Mouse (Mus musculus): ENCODE measurements around the gene Ky. TPM values are rescaled to one million over a fixed set of nuclear protein-coding genes. Genes with fewer than 3 reads are reported as not detected.

Ky gene
- polyA plus RNA-seq, 1 experiment, result 2.1 TPM

DNA sequence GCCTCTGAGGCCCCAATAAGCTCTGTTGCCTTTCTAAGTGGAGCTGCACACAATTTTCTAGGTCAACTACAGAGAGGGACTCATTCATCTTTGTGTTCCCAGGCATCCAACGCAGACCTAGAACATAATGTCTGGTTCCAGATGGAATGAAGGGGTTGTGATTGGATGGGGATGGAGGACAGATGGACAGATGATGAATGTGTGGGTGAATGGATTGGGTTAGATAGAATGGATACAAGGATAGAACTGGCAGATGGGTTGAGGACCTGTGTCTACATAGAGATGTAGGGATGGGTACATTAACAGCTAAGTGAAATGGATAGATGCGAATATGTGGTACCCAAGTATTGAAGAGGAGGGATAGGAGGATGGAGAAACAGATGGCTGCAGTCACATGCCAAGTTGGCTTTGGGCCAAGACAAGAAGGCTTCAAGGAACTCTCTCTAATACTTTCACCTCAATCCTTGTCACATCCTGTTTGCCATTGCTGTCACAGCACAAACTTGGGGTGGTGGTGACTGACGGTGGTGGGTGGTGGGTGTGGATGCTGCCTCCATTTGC is 9.0 kb upstream of the Ky start:
- Histone ChIP-seq H3K27me3 (ENCODE audit: control insufficient read depth, insufficient read depth, low read length) (no peaks in the 10 kb centered on the region), H3K4me1 (ENCODE audit: control insufficient read depth, insufficient read depth, insufficient read length, low read length) (peaks cover 7% of the 10 kb centered on the region; the same call in 1 of the 2 replicates), H3K4me3 (ENCODE audit: low read depth, low read length) (no peak overlapping the region), H3K27ac (ENCODE audit: insufficient read depth, low read depth, low read length) (no peak overlapping the region), H3K36me3 (ENCODE audit: control insufficient read depth, insufficient read depth, low read length) (no peaks in the 10 kb centered on the region)
- TF ChIP-seq POLR2A (IDR thresholded peaks at IDR 0.05; ENCODE audit: low read depth, low read length), result no peak
- no peak for TF ChIP-seq CTCF (IDR thresholded peaks at IDR 0.05; ENCODE audit: extremely low read depth, insufficient read length, insufficient replicate concordance, low read depth, low read length)
- WGBS, result 70% methylated on average over 3 of the region's 3 CpGs

DNA sequence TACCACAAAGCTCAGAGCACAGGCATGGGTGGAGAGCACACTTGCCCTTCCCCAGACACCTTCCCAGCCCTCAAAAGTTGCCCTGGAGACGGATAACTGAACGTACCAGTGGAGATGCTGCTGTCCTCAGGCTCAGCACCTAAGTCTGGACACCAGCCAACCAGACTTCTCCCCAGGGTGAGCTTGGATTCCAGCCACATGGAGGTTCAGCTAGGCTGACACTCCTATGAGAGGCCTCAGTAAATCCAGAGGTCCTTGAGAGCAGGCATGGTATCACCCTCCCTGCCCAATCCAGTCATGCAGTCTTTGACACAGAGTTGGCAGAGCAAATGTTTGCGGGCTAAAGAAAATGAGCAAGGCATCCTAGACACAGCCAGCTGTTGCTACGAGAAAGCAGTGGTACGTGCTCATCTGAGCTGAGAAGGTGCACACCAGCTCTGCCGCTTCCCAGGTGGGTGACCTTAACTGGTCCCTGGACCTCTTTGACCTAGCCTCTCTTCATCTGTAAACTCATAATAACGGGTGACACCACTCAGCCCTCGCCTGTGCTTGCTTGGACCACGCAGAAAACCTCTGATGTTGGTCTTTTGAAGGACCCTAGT is 8.4 kb upstream of the Ky start:
- WGBS, result 77% methylated on average over 9 of the region's 9 CpGs
- H3K27ac ChIP-seq (ENCODE audit: insufficient read depth, low read depth, low read length), result no peak overlapping the region
- peaks cover 7% of the 10 kb centered on the region; the same call in 1 of the 2 replicates for H3K4me1 ChIP-seq (ENCODE audit: control insufficient read depth, insufficient read depth, insufficient read length, low read length)
- no peaks in the 10 kb centered on the region for H3K36me3 ChIP-seq (ENCODE audit: control insufficient read depth, insufficient read depth, low read length)
- no peaks in the 10 kb centered on the region for H3K27me3 ChIP-seq (ENCODE audit: control insufficient read depth, insufficient read depth, low read length)
- no peak for TF ChIP-seq POLR2A (IDR thresholded peaks at IDR 0.05; ENCODE audit: low read depth, low read length)
- no peak for TF ChIP-seq CTCF (IDR thresholded peaks at IDR 0.05; ENCODE audit: extremely low read depth, insufficient read length, insufficient replicate concordance, low read depth, low read length)
- H3K4me3 ChIP-seq (ENCODE audit: low read depth, low read length), result no peak overlapping the region

DNA sequence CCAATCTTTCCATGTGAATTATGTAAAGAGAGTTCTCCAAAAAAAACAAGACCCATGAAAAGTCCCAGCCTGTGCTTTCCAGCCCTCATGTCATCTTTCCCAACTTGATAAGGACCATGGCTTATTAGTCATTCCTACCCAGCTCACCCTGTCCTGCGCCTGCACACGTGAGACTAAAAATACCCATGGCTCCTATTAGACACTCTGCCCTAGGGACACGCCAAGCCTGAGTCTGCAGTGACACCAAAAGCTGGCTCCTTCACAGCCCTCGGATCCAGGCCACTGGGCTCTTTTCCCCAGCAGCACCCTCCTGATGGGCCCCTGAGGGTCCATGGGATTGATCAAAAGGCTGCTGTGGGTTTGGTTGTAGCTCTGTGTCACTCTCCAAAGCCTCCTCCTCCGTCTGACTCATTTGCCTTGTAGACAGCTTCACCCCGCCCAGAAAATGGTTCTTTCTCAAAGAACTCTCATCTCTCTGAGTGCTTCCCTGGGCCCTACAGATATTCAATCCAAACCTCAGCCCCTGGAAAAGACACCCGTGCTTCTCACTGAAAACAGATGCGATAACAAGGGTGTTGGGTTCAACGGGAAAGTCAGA is 7.6 kb upstream of the Ky start:
- Histone ChIP-seq H3K27me3 (ENCODE audit: control insufficient read depth, insufficient read depth, low read length) (no peaks in the 10 kb centered on the region), H3K4me1 (ENCODE audit: control insufficient read depth, insufficient read depth, insufficient read length, low read length) (peaks cover 10% of the 10 kb centered on the region; the same call in 1 of the 2 replicates), H3K36me3 (ENCODE audit: control insufficient read depth, insufficient read depth, low read length) (no peaks in the 10 kb centered on the region), H3K27ac (ENCODE audit: insufficient read depth, low read depth, low read length) (no peak overlapping the region), H3K4me3 (ENCODE audit: low read depth, low read length) (no peak overlapping the region)
- WGBS, result 87% methylated on average over 9 of the region's 9 CpGs
- TF ChIP-seq CTCF (IDR thresholded peaks at IDR 0.05; ENCODE audit: extremely low read depth, insufficient read length, insufficient replicate concordance, low read depth, low read length), result no peak
- no peak for TF ChIP-seq POLR2A (IDR thresholded peaks at IDR 0.05; ENCODE audit: low read depth, low read length)

DNA sequence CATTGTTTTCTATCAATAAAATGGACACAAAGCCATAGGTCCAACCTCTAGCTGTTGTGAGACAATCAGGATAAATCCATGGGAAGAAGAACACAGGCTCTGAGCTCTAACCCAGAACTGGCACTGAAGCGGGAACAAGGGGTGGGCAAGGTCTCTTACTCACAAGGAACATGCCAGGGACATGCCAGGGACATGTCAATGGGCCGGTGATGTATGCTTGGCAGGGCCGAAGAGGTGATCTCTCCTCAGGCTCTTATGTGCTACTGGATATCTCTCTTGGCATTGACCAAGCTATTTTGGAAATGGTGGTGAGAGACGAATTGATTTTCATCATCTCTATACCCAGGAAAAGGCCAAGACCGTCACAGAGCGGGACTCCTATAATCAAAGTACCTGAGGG is 6.8 kb upstream of the Ky start:
- TF ChIP-seq POLR2A (IDR thresholded peaks at IDR 0.05; ENCODE audit: low read depth, low read length) (no peak), CTCF (IDR thresholded peaks at IDR 0.05; ENCODE audit: extremely low read depth, insufficient read length, insufficient replicate concordance, low read depth, low read length) (no peak)
- Histone ChIP-seq H3K27ac (ENCODE audit: insufficient read depth, low read depth, low read length) (no peak overlapping the region), H3K36me3 (ENCODE audit: control insufficient read depth, insufficient read depth, low read length) (no peaks in the 10 kb centered on the region), H3K27me3 (ENCODE audit: control insufficient read depth, insufficient read depth, low read length) (no peaks in the 10 kb centered on the region), H3K4me1 (ENCODE audit: control insufficient read depth, insufficient read depth, insufficient read length, low read length) (peaks cover 10% of the 10 kb centered on the region; the same call in 1 of the 2 replicates), H3K4me3 (ENCODE audit: low read depth, low read length) (no peak overlapping the region)
- 97% methylated on average over 6 of the region's 6 CpGs for WGBS

DNA sequence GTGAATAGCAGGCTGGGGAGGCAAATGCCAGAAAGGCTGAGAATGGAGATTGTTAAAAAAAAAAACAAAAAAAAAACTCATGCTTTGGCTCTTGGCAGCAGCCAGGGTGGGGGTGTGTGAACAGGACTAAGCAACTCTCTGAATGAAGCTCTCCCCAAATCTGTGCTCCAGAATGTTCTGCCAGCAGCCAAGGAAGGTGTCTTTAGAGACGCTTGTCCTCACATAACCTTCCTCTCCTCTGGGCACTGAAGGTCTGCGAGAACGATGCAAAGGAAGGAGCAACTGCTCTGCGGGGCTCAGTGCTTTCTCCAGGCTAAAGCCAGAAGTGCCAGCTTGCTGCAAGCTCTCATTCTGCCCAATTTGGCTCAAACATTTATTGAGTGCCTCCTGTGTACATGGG is 6.3 kb upstream of the Ky start:
- H3K27ac ChIP-seq (ENCODE audit: insufficient read depth, low read depth, low read length), result no peak overlapping the region
- no peaks in the 10 kb centered on the region for H3K27me3 ChIP-seq (ENCODE audit: control insufficient read depth, insufficient read depth, low read length)
- peaks cover 10% of the 10 kb centered on the region; the same call in 1 of the 2 replicates for H3K4me1 ChIP-seq (ENCODE audit: control insufficient read depth, insufficient read depth, insufficient read length, low read length)
- H3K4me3 ChIP-seq (ENCODE audit: low read depth, low read length), result no peak overlapping the region
- 66% methylated on average over 4 of the region's 4 CpGs for WGBS
- H3K36me3 ChIP-seq (ENCODE audit: control insufficient read depth, insufficient read depth, low read length), result no peaks in the 10 kb centered on the region
- TF ChIP-seq CTCF (IDR thresholded peaks at IDR 0.05; ENCODE audit: extremely low read depth, insufficient read length, insufficient replicate concordance, low read depth, low read length), result no peak
- no peak for TF ChIP-seq POLR2A (IDR thresholded peaks at IDR 0.05; ENCODE audit: low read depth, low read length)

DNA sequence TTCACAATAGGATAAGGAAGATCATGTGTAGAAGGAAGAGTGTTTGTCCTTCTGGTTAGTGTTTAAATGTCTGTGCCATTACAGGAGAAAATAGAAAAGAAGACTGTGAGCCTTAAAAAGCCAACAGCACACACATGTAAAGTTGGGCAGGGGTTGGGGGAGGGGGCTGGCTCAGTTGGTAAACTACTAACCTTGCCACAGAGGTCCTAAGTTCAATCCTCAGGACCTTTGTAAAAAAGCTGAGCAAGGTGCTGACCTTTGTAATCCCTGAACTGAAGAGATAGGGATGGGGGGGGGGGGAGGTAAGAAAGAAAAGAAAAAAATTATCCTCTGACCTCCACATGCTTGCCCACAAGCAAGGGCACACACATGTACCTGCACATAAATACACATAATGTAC is 5.8 kb upstream of the Ky start:
- no peak overlapping the region for H3K27ac ChIP-seq (ENCODE audit: insufficient read depth, low read depth, low read length)
- H3K27me3 ChIP-seq (ENCODE audit: control insufficient read depth, insufficient read depth, low read length), result no peaks in the 10 kb centered on the region
- H3K36me3 ChIP-seq (ENCODE audit: control insufficient read depth, insufficient read depth, low read length), result no peaks in the 10 kb centered on the region
- H3K4me3 ChIP-seq (ENCODE audit: low read depth, low read length), result no peak overlapping the region
- no peak for TF ChIP-seq POLR2A (IDR thresholded peaks at IDR 0.05; ENCODE audit: low read depth, low read length)
- no peak for TF ChIP-seq CTCF (IDR thresholded peaks at IDR 0.05; ENCODE audit: extremely low read depth, insufficient read length, insufficient replicate concordance, low read depth, low read length)
- H3K4me1 ChIP-seq (ENCODE audit: control insufficient read depth, insufficient read depth, insufficient read length, low read length), result peaks cover 10% of the 10 kb centered on the region; the same call in 1 of the 2 replicates

DNA sequence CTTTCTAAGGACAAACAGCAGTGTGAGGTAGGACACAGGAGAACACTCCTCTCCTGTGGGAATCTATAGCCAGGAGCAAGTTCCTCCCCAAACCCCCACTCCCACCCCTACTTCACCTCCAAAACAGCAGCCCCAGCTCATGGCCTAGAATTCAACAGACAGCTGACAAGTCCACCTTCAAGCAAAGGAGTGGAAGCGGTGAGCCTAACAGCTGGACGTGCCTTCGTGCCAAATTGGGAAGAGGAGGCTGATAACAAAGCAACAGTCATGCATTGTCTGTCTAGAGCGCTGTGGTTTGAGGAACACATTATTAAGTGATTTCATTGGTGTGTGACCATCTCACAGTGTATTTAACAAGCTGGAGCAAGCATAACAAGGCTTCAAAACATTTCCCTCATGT is 4.4 kb upstream of the Ky start:
- Histone ChIP-seq H3K4me1 (ENCODE audit: control insufficient read depth, insufficient read depth, insufficient read length, low read length) (peaks cover 18% of the 10 kb centered on the region), H3K27ac (ENCODE audit: insufficient read depth, low read depth, low read length) (no peak overlapping the region), H3K36me3 (ENCODE audit: control insufficient read depth, insufficient read depth, low read length) (no peaks in the 10 kb centered on the region), H3K27me3 (ENCODE audit: control insufficient read depth, insufficient read depth, low read length) (no peaks in the 10 kb centered on the region), H3K4me3 (ENCODE audit: low read depth, low read length) (no peak overlapping the region)
- TF ChIP-seq POLR2A (IDR thresholded peaks at IDR 0.05; ENCODE audit: low read depth, low read length), result no peak
- no peak for TF ChIP-seq CTCF (IDR thresholded peaks at IDR 0.05; ENCODE audit: extremely low read depth, insufficient read length, insufficient replicate concordance, low read depth, low read length)
- 18% methylated on average over 4 of the region's 4 CpGs for WGBS

Data from small intestine, adult 2 months (tissue).